Mouse (Mus musculus): ENCODE results near the gene Zfp990. TPM values are rescaled to one million over a fixed set of nuclear protein-coding genes. Genes with fewer than 3 reads are reported as not detected.
"Not testable (repeated sequence)": the region's sequence is repeated elsewhere in the genome, so short reads cannot be mapped to it uniquely, and the experiment has no call there.

Zfp990 gene
- under 1 TPM; 0.32 to 0.44 TPM for total RNA-seq (2021)
- long read RNA-seq, experiment 1 = 0 reads
- long read RNA-seq, experiment 2 = 0 reads

DNA sequence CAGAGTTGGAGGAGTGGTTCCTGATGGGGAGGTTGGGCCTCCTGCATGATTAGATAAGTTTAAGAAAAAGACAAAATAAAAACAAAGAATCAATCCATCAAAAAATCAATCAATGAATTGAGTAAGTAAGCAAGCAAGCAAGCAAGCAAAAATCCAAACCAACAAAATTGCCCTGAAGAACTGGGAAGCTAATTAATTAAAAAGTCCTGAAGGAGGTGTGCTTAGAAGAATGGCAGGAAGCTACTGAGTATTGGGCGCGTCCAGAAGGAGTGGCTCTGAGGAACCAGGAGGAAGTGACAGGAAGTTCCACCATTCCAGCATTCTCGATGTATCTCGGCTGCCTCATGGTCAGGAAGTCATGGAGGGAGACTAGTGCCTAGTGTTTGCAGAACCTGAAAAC, at the start of gene Zfp990:
TSS of gene Zfp990 (plus strand) at position 301 of the 400 bp plus-strand sequence.
- DNase-seq (ENCODE audit: low spot score in 2 of 2); intact Hi-C loops (cut with DNase I): not testable (repeated sequence)

- DNase-seq (ENCODE audit: low spot score in 2 of 2); intact Hi-C loops (cut with DNase I): not testable (repeated sequence)
These were observed 46.9 kb upstream of the Zfp990 start for GRCm38 (mm10) chr4:145463553-145464253.

DNA sequence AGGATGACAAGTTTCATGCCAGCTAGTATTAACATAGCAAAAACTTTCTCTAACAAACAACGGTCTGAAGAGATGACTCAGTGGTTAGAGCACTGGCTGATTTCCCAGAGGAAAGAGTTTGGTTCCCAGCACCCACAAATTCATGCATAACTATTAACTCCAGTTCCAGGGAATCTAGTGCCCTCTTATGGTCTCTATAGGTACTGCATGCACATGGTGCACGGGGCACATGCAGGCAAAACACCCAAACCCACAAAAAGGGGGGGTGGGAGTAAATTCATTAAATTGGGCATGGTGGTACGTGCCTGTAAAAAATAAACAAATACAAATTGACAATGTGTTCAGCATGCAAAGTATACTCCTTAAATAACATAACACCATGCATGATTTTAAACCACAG, 32.4 kb upstream of the Zfp990 start:
- intact Hi-C loops (cut with DNase I) = no loop called here
- no peak for DNase-seq (ENCODE audit: low spot score in 2 of 2)

DNA sequence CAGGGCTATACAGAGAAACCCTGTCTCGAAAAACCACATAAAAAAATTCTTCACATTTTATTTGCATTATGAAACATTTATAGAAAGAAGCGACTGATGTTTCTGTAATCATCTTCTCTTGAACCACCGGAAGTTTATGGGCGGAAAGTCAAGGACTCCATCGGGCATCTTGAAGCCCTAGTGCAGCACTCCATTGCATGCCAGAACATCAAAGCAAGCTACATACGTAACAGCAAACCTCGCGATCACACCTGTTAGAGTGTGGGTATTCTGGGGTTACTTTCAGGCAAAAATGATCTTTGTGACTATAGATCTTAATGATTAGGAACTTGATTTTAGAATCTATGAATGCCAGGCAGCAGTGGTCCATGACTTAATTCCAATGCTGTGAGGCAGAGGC, 29.9 kb upstream of the Zfp990 start:
- intact Hi-C loops (cut with DNase I); DNase-seq (ENCODE audit: low spot score in 2 of 2): not testable (repeated sequence)

- intact Hi-C loops (cut with DNase I) = no loop called here
- no peak for DNase-seq (ENCODE audit: low spot score in 2 of 2)
These were observed 21.2 kb upstream of the Zfp990 start for GRCm38 (mm10) chr4:145489396-145489795.

GRCm38 (mm10) chr4:145492132-145492531, 18.4 kb upstream of the Zfp990 start:
- intact Hi-C loops (cut with DNase I) = no loop called here
- no peak for DNase-seq (ENCODE audit: low spot score in 2 of 2)

GRCm38 (mm10) chr4:145493316-145493715, 17.2 kb upstream of the Zfp990 start:
- intact Hi-C loops (cut with DNase I); DNase-seq (ENCODE audit: low spot score in 2 of 2): not testable (repeated sequence)

- intact Hi-C loops (cut with DNase I); DNase-seq (ENCODE audit: low spot score in 2 of 2): not testable (repeated sequence)
These were observed 4.1 kb downstream of the Zfp990 start for GRCm38 (mm10) chr4:145514637-145515036.

GRCm38 (mm10) chr4:145515776-145516565, 5.4 kb downstream of the Zfp990 start:
- intact Hi-C loops (cut with DNase I); DNase-seq (ENCODE audit: low spot score in 2 of 2): not testable (repeated sequence)

DNA sequence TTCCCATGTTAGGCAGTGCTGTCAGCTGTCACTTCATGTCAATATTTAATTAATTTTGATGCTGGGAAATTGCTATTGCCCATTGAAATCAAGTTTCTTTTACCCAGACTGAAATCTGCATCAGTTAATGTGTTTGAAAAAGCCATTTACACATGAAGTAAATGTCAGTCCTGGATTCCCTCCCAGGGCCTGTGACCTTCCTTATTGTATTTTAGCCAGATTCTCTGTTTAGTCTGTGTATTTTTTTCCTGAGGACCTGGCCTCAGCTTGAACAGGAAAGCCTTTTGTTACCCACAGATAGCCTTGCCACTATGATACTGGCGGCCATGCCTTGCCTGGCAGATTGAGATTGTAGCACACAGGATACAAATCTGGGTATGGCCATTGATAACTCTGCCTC, 6.8 kb downstream of the Zfp990 start:
- intact Hi-C loops (cut with DNase I); DNase-seq (ENCODE audit: low spot score in 2 of 2): not testable (repeated sequence)

- DNase-seq (ENCODE audit: low spot score in 2 of 2); intact Hi-C loops (cut with DNase I): not testable (repeated sequence)
These were observed 33.3 kb downstream of the Zfp990 start for GRCm38 (mm10) chr4:145543861-145544260.

- intact Hi-C loops (cut with DNase I); DNase-seq (ENCODE audit: low spot score in 2 of 2): not testable (repeated sequence)
These were observed 34.5 kb downstream of the Zfp990 start for GRCm38 (mm10) chr4:145545106-145545505.

GRCm38 (mm10) chr4:145545734-145546349, 35.3 kb downstream of the Zfp990 start:
- DNase-seq (ENCODE audit: low spot score in 2 of 2); intact Hi-C loops (cut with DNase I): not testable (repeated sequence)

DNA sequence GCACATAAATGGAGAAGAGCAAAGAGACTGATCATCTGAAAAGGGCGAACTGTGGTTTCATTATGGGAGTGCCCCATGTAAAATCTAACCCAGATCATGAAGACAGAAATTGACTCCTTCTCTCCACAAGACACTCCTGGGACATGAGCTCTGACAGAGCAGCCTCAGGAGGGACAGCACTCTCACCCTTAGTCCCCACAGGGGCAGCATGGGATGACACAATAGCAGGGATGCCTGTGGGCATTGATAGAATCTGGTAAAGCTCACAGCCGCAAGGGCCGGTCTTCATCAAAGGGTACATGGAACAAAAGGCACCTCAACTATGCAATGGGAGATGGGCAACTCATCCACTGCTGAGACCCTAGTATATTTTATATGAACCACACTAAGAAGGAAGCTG, 35.9 kb downstream of the Zfp990 start:
- intact Hi-C loops (cut with DNase I) = not testable (repeated sequence)

GRCm38 (mm10) chr4:145556680-145557079, 46.1 kb downstream of the Zfp990 start:
- DNase-seq (ENCODE audit: low spot score in 2 of 2) = no peak
- intact Hi-C loops (cut with DNase I) = no loop called here

More for the DNA sequence above, 35.9 kb downstream of the Zfp990 start:
- DNase-seq (ENCODE audit: low spot score in 2 of 2) = not testable (repeated sequence)

- no peak for DNase-seq (ENCODE audit: low spot score in 2 of 2)
- intact Hi-C loops (cut with DNase I) = loop anchor here (10.0 kb wide), 1 partner anchor 125 kb away; no protein-coding TSS in a partner anchor
These were observed 49.0 kb downstream of the Zfp990 start for GRCm38 (mm10) chr4:145559505-145560099.

DNA sequence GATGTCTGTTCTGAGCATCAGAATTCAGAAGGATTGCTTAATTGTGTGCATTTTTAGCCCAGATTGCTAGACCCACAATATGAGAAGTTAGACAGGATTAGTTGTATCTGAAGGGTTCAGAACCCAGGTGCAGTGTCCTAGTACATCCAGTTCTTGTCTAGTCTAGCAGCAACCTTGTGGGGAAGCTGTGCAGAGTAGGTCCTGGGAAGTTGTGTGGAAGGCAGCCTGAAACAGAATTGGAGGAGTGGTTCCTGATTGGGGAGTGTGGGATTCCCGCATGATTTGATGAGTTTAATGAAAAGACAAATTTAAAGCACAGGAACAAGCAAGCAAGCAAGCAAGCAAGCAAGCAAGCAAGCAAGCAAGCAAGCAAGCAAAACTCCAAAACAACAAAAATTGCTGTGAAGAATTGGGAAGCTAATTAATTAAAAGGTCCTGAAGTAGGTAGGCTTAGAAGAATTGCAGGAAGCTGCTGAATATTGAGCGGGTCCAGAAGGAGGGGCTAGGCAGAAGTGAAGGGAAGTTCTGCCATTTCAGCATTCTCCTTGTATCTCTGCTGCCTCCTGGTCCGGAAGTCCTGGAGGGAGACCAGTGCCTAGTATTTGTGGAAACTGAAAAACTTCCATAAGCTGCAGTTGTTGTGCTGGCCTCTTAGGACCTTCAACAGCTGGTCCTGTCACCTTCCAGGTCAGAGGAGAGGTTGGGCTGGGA, 53.7 kb downstream of the Zfp990 start:
- intact Hi-C loops (cut with DNase I) = loop anchor here (10.0 kb wide), 1 partner anchor 129 kb away; no protein-coding TSS in a partner anchor
- no peak for DNase-seq (ENCODE audit: low spot score in 2 of 2)

DNA sequence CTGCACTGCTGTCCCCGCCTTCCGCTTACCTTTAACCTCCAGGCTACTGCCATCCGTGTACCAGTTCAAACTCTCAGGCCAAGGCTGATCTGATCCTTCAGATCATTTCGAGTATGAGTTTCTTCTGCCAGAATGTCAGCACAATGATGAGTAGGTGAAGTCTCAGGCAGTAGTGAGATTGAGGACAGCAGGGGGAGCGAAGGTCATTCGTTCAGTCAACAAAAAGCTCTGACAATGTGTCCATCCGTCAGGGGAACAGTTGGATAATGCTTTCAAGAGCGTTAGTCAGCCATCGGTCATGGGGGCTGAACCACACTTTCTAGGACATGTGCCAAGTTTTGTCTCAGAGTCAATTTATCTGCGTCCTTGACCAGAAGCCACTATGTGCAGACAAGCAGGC, 59.9 kb downstream of the Zfp990 start:
- DNase-seq (ENCODE audit: low spot score in 2 of 2); intact Hi-C loops (cut with DNase I): not testable (repeated sequence)

GRCm38 (mm10) chr4:145576623-145577022, 66.1 kb downstream of the Zfp990 start:
- DNase-seq (ENCODE audit: low spot score in 2 of 2); intact Hi-C loops (cut with DNase I): not testable (repeated sequence)

Measured in left cerebral cortex, postnatal 14 days (tissue).